Mouse (Mus musculus): ENCODE data around the gene Ran. TPM values are rescaled to one million over a fixed set of nuclear protein-coding genes. Genes with fewer than 3 reads are reported as not detected.

Gene Ran
- polyA plus RNA-seq, 1 experiment, result 816 TPM

GRCm38 (mm10) chr5:129025048-129025447 lies 5.2 kb downstream of the Ran start:
- Histone ChIP-seq H3K4me3 (replicated peaks) (no peak overlapping the region), H3K4me1 (ENCODE audit: control insufficient read depth) (peaks cover 16% of the 10 kb centered on the region), H3K27me3 (ENCODE audit: control insufficient read depth) (no peaks in the 10 kb centered on the region), H3K36me3 (ENCODE audit: control insufficient read depth) (peaks cover 68% of the 10 kb centered on the region), H3K9me3 (ENCODE audit: control insufficient read depth, low read length) (no peaks in the 10 kb centered on the region; the same call in 1 of the 2 replicates)
- no peak for TF ChIP-seq GATA1 (IDR thresholded peaks at IDR 0.05; ENCODE audit: low read length)
- TF ChIP-seq TAL1 (IDR thresholded peaks at IDR 0.05; ENCODE audit: low read length), result no peak

GRCm38 (mm10) chr5:129025725-129026124 lies 5.9 kb downstream of the Ran start:
- Histone ChIP-seq H3K4me1 (ENCODE audit: control insufficient read depth) (peaks cover 16% of the 10 kb centered on the region), H3K36me3 (ENCODE audit: control insufficient read depth) (peaks cover 64% of the 10 kb centered on the region), H3K9me3 (ENCODE audit: control insufficient read depth, low read length) (no peaks in the 10 kb centered on the region), H3K4me3 (replicated peaks) (no peak overlapping the region), H3K27me3 (ENCODE audit: control insufficient read depth) (no peaks in the 10 kb centered on the region)
- TF ChIP-seq GATA1 (IDR thresholded peaks at IDR 0.05; ENCODE audit: low read length) (no peak), TAL1 (IDR thresholded peaks at IDR 0.05; ENCODE audit: low read length) (no peak)

- H3K36me3 ChIP-seq (ENCODE audit: control insufficient read depth), result peaks cover 59% of the 10 kb centered on the region
- no peak for TF ChIP-seq TAL1 (IDR thresholded peaks at IDR 0.05; ENCODE audit: low read length)
- no peak for TF ChIP-seq GATA1 (IDR thresholded peaks at IDR 0.05; ENCODE audit: low read length)
These were observed 6.3 kb downstream of the Ran start for GRCm38 (mm10) chr5:129026171-129026570.

DNA sequence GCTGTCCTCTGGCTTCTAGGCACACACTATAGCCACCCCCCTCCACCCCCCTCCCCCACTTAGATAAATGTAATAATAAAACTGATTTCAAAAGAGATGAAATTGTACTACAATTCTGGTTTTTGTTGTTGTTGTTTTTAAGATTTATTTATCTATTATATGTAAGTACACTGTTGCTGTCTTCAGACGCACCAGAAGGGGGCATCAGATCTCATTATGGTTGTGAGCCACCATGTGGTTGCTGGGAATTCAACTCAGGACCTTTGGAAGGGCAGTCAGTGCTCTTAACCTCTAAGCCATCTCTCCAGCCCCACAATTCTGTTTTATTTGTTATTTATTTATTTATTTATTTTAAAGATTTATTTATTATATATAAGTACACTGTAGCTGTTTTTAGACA lies 6.8 kb downstream of the Ran start:
- TF ChIP-seq GATA1 (IDR thresholded peaks at IDR 0.05; ENCODE audit: low read length) (no peak), TAL1 (IDR thresholded peaks at IDR 0.05; ENCODE audit: low read length) (no peak)
- H3K4me1 ChIP-seq (ENCODE audit: control insufficient read depth), result peaks cover 13% of the 10 kb centered on the region
- peaks cover 55% of the 10 kb centered on the region for H3K36me3 ChIP-seq (ENCODE audit: control insufficient read depth)
- H3K27me3 ChIP-seq (ENCODE audit: control insufficient read depth), result no peaks in the 10 kb centered on the region
- H3K9me3 ChIP-seq (ENCODE audit: control insufficient read depth, low read length), result no peaks in the 10 kb centered on the region
- H3K4me3 ChIP-seq (replicated peaks), result no peak overlapping the region

More at GRCm38 (mm10) chr5:129026171-129026570, 6.3 kb downstream of the Ran start:
- Histone ChIP-seq H3K4me1 (ENCODE audit: control insufficient read depth) (peaks cover 16% of the 10 kb centered on the region), H3K4me3 (replicated peaks) (no peak overlapping the region), H3K27me3 (ENCODE audit: control insufficient read depth) (no peaks in the 10 kb centered on the region), H3K9me3 (ENCODE audit: control insufficient read depth, low read length) (no peaks in the 10 kb centered on the region)

- peaks cover 6% of the 10 kb centered on the region for H3K4me1 ChIP-seq (ENCODE audit: control insufficient read depth)
- TF ChIP-seq GATA1 (IDR thresholded peaks at IDR 0.05; ENCODE audit: low read length) (no peak), TAL1 (IDR thresholded peaks at IDR 0.05; ENCODE audit: low read length) (no peak)
These were observed 9.4 kb downstream of the Ran start for GRCm38 (mm10) chr5:129029131-129029723.

GRCm38 (mm10) chr5:129036678-129037077 lies 16.8 kb downstream of the Ran start:
- no peak overlapping the region for H3K4me3 ChIP-seq (replicated peaks)
- no peak for TF ChIP-seq TAL1 (IDR thresholded peaks at IDR 0.05; ENCODE audit: low read length)
- no peak for TF ChIP-seq GATA1 (IDR thresholded peaks at IDR 0.05; ENCODE audit: low read length)
- no peaks in the 10 kb centered on the region; the same call in 1 of the 2 replicates for H3K4me1 ChIP-seq (ENCODE audit: control insufficient read depth)
- H3K36me3 ChIP-seq (ENCODE audit: control insufficient read depth), result no peaks in the 10 kb centered on the region
- H3K9me3 ChIP-seq (ENCODE audit: control insufficient read depth, low read length), result peaks cover 3% of the 10 kb centered on the region
- 0 out of 2 replicates have a peak, but pooled peaks cover 2% of the 10 kb centered on the region for H3K27me3 ChIP-seq (ENCODE audit: control insufficient read depth)

More at GRCm38 (mm10) chr5:129029131-129029723, 9.4 kb downstream of the Ran start:
- Histone ChIP-seq H3K36me3 (ENCODE audit: control insufficient read depth) (peaks cover 29% of the 10 kb centered on the region), H3K9me3 (ENCODE audit: control insufficient read depth, low read length) (peaks cover 3% of the 10 kb centered on the region), H3K4me3 (replicated peaks) (no peak overlapping the region), H3K27me3 (ENCODE audit: control insufficient read depth) (no peaks in the 10 kb centered on the region)

DNA sequence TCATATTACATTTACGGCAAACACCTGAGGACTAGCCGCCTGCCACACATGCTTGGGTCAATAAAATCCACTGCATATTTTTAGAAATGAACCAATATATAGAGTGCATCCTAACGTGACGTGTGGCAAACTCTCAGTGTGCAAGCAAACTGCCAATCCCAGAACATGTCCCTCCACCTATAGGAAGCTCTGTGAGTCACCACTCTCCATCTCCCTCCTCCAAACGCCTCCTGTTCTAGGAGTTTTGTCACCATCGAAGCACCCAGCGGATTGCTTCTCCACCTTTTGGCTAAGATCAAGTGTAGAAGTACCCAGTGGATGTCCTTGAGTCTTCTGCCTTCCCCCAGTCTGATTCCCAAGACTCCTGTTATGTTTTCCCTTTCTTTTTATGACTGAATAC lies 17.9 kb downstream of the Ran start:
- Histone ChIP-seq H3K9me3 (ENCODE audit: control insufficient read depth, low read length) (peaks cover 3% of the 10 kb centered on the region), H3K27me3 (ENCODE audit: control insufficient read depth) (0 out of 2 replicates have a peak, but pooled peaks cover 2% of the 10 kb centered on the region), H3K4me1 (ENCODE audit: control insufficient read depth) (no peaks in the 10 kb centered on the region), H3K36me3 (ENCODE audit: control insufficient read depth) (no peaks in the 10 kb centered on the region), H3K4me3 (replicated peaks) (no peak overlapping the region)
- TF ChIP-seq GATA1 (IDR thresholded peaks at IDR 0.05; ENCODE audit: low read length) (no peak), TAL1 (IDR thresholded peaks at IDR 0.05; ENCODE audit: low read length) (no peak)

DNA sequence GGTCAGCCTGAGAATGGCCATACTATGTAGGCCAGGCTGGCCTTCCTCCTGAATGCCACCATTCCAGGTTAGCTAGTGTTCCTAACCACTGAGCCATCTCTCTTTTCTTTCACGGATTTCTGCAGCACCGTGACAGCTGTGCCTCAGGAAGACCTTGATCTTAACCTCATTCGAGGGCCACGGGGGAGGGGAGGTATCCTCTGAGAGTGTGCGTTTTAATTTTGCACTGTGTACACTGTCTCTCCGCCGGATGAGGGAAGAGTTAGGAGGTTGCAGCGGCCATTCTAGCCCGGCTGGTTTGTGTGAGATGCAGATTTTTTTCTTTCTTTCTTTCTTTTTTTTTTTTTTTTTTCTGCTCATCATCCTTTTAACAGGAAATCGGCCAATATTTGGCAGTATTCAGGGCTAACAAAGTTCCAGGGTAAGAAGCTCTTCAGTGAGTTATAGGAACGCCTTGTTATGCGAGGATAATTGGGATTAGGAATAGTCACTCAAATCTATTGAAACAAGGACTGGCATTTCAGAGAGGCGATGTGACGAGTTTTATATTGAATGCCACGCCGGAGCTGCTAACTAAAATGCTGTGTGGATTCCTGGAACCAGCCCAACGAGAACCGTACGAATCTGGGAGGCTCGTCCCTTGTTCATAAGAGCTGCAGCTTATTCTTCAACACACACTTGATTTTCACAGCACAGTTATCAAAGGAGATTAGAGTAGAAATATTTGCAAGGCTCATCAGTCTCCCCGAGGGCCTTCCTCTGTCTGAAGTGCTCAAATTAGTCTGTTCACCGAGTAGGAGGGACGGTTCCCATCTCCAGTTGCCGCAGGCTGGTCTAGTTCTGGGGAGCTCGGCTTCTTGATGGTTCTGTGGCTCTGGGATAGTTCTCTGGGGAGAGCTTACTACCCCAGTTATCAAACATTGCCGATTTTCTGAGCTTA lies 26.0 kb downstream of the Ran start:
- Histone ChIP-seq H3K9me3 (ENCODE audit: control insufficient read depth, low read length) (no peaks in the 10 kb centered on the region), H3K4me3 (replicated peaks) (no peak overlapping the region), H3K36me3 (ENCODE audit: control insufficient read depth) (no peaks in the 10 kb centered on the region), H3K27me3 (ENCODE audit: control insufficient read depth) (0 out of 2 replicates have a peak, but pooled peaks cover 4% of the 10 kb centered on the region), H3K4me1 (ENCODE audit: control insufficient read depth) (no peaks in the 10 kb centered on the region)
- no peak for TF ChIP-seq GATA1 (IDR thresholded peaks at IDR 0.05; ENCODE audit: low read length)
- no peak for TF ChIP-seq TAL1 (IDR thresholded peaks at IDR 0.05; ENCODE audit: low read length)

GRCm38 (mm10) chr5:129049372-129049771 lies 29.5 kb downstream of the Ran start:
- H3K4me3 ChIP-seq (replicated peaks), result no peak overlapping the region
- H3K27me3 ChIP-seq (ENCODE audit: control insufficient read depth), result peaks cover 8% of the 10 kb centered on the region
- no peaks in the 10 kb centered on the region for H3K4me1 ChIP-seq (ENCODE audit: control insufficient read depth)
- TF ChIP-seq GATA1 (IDR thresholded peaks at IDR 0.05; ENCODE audit: low read length), result no peak
- no peak for TF ChIP-seq TAL1 (IDR thresholded peaks at IDR 0.05; ENCODE audit: low read length)
- no peaks in the 10 kb centered on the region for H3K36me3 ChIP-seq (ENCODE audit: control insufficient read depth)
- H3K9me3 ChIP-seq (ENCODE audit: control insufficient read depth, low read length), result no peaks in the 10 kb centered on the region
